Mouse (Mus musculus): ENCODE results near the gene Catip.

Catip gene

DNA sequence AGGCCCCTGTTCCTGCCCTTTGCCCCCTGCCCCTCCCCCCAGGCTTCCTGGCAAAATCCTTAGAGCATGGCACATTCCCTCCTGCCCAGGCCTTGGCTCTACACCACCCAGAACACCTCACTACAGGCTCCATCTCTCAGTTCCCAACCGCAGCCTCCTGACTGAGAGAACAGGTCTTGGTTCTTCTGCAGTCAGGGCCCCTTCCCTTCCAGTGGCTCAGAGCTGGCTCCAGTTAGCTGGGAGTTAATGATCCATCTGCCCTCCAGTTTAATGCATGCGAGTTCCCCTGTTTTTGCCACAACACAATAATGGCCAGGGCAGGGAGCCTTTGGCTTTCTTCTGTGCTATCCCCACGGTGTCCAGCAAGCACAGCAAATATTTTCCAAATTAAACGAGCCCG, 18.7 kb upstream of the Catip start:
- peak; percentile 36 for DNase-seq (ENCODE audit: low spot score)

DNA sequence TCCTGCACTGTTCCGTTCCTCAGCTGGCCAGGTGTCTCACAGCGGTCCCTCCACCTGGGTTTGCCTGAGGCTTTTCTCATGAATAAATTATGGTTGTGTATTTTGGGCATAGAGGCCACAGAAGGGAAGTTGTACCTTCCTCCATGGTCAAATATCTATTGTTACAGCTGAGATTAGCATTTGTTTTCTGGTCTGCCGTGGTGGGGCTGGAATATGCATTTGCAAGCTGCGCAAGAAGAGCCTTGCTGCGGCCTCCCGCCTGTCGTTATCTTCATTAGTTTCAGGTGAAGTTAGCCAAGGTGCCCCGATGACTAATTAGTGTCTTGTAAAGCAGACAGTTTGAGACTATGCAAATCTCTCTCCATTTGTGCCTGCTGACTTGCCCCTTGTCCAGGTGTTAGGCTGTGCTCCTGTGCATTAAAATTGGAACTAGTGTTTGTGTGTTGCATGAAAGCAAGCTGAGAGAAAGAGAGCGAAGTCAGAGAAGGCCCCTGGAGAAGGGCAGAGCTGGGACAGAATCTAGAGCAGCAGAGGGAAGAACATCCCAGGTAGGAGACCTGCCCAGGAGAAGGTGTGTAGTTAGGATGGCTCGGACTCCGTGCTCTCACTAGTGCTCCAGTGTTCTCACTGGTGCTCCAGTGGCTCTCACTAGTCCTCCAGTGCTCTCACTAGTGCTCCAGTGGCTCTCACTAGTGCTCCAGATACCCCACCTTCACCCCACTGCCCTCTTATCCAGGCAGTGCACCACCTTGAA, 17.6 kb upstream of the Catip start:
- DNase-seq (ENCODE audit: low spot score), result no peak

DNA sequence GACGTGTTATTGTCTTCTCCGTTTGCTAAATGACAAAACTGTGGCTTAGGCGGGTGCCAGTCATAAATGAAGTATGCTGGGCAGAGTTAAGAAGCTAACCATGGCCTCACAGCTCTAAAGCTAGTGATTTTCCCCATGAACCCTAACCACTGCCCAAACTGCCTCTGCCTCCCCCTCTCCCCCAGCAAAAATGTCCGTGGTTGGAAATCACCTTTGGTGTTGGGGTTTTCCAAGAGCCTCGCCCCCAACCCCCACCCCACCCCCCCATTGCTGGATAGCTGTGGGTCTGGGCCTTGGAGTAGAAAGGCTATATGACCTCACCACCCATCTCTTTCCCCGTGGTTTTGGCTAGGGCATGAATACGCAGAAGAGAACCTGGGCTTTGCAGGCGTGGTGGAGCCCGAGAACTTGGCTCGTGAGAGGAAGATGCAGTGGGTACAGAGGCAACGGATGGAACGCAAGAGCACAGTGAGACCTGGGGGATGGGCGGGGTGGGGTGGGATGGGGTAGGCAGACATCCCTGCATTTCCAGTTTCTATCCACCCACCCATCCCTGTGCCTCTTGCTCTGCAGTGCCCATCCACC, 10.6 kb upstream of the Catip start:
- no peak for DNase-seq (ENCODE audit: low spot score)

DNA sequence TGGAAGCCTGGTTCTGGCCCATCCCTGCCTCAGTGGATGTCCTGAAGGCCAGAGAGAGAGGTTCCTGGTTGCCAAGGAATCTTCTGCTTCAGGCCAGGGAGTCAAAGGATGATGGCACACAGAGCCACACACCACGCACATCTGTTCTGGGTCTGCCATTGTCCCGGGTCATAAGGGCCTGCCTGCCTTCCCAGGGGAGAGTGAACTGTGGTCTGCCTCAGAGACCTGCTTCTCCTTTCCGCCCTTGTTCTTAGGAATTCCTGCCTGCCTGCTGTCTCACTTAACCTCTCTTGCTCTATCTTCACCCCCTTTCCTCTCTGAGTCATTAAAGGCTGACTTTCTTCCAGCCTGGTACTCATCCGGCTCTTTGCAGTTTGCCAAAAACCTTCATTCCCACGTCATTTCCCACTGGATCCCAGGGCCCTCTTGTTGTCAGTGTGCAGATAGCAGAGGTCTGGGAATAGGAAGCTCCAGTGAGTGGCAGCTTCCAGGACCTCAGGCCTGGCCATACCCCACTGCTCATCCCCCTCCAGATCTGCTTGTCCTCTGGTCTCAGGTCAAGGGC, 9.3 kb upstream of the Catip start:
- DNase-seq (ENCODE audit: low spot score), result no peak

DNA sequence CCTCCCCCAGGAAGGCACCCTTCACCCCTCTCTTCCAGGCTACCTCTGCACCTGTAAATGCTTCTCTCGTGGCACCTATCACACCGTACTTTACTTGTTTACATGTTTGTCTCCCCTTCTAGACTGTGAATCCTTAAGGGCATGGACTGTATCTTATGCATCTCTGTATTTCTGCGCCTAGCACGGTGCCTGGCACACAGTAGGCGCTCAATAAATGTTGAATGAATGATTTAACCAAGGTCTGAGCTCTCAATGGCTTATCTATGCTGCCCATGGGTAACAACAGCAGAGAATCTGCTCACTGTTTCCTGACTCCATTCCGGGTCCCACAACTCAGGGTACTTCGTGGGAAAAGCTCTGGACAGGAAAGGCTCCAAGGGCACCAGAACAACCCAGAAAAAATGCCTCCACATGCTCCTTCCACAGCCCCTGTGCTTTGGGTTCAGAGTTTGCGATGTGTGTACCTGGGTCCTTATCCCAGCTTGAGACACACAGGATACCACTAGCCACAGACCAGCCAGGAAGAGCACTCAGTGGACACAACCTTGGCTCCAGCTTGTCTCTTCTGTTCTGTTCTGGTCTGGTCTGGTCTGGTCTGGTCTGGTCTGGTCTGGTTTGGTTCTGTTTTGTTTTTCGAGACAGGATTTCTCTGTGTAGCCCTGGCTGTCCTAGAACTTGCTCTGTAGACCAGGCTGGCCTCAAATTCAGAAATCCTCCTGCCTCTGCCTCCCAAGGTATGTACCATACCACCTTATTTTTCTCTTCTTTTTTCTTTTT, 8.3 kb upstream of the Catip start:
- DNase-seq (ENCODE audit: low spot score), result no peak

DNA sequence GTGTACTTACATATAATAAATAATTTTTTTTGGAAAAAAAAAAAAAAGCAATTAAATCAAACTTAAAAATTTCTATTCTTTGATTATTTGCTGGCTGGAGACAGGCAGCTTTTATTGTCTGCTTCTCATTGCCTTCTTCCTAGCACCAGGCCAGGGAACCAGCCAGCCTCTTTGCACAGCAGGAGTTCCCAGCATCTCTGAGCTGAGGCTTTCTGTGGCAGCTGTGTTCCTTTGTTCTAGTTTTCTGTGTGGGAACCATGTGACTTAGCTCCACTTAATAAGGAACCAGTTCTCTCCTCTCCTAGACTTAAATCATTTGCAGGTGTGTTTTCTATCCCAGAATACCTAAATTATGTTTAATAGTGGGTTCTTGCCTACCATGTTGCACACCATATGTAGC, 4.4 kb upstream of the Catip start:
- DNase-seq (ENCODE audit: low spot score), result no peak

DNA sequence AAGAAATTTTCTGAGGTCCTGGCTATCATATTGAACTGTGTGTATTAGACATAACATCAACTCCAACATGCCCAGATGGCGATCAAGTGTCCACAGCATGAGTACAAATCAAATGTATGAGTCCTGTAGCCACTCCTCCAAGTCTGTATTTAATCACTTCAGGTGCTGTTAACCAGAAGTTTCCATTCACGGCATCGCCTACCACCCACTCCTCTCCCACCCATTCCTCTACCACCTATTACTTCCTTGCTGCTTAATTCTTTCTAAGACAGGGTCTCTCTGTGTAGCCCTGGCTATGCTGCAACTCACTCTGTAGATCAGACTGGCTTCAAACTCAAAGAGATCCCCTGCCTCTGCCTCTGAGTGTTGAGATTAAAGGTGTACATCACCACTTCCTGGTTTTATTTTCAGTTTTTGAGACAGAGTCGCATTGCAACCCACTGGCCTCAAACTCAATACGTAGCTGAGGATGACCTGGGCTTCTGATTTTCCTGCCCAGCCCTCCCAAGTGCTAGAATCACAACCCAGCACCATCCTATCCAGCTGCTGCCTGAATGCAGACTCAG, 1.9 kb upstream of the Catip start:
- DNase-seq (ENCODE audit: low spot score), result no peak

DNA sequence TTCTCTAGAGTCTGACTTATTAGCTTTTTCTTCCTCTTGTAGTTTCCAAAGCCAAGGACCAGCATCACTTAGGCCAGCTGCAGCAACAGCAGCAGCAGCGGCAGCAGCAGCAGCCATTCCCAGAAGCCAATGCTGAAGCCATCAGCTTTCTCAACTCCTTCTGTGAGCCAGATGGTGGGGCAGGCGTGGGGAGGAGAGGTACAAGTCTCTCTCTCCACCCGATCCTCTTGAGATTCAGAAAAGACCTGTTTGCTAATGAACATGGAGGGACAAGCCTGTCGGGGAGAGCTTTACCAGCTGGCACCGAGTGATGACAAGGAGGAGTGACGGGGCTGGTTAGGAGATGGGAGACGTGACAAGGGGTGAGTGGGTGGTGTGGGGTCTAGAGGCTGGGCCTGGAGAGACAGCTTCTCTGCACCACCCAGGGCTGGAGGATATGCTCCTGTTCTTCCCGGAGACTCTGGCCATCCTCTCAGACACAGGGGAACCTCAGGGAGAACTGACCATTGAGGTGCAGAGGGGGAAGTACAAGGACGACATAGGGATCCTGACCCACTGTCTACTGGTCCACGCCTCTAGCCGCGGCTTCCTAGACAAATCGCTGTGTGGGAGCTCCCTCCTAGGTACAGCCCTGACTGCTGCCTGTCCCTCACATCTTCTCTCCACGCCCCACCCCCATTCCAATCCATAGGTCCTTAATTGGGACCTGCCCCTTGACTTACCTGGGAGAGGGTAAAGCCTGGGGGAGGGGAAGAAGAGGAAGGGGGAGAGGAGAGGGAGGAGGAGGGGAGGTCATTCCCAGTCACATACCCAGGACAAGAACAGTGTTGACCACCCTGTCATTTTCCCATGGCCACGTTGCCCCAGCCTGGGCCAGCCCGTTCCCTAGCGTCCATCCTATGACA, 669 bp downstream of the Catip start:
- DNase-seq (ENCODE audit: low spot score), result no peak

DNA sequence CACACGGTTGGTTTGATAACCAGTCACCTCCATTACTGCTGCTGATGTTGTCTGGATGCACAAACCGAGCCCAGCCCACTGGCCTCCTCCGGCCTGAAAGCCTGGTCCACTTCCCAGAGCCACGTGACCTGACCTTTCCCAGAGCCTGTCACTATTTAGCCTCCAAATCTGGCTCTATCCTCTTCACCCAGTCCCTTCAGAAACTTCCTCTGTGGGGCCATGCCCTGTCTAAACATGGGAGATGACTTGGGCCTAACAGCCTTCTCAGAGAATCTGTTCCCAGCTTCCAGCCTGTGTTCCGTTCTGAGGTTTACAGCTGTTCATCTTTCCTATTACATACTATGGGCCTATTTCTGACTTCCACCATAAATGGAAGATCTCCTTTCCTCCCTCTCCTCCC, 1.5 kb downstream of the Catip start:
- DNase-seq (ENCODE audit: low spot score), result no peak

DNA sequence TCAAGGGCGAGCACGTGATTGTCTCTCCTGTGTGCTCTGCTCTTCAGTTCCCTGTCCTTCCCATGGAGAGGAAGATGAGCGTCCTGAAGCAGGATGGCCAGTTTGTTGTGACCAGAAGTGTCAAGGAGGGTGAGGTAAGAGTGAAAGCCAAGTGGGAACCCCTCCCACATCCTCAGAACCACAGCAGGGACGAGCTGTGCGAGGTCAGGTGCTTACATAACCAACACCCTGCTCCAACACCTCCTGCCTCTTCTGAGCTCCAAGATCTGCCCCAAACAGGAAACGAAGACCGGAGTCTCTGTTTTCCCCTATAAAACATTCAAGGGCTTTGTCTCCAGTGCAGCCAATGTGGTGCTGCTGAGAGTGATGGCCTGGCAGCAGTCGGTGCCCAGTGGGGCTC, 2.4 kb downstream of the Catip start:
- no peak for DNase-seq (ENCODE audit: low spot score)

DNA sequence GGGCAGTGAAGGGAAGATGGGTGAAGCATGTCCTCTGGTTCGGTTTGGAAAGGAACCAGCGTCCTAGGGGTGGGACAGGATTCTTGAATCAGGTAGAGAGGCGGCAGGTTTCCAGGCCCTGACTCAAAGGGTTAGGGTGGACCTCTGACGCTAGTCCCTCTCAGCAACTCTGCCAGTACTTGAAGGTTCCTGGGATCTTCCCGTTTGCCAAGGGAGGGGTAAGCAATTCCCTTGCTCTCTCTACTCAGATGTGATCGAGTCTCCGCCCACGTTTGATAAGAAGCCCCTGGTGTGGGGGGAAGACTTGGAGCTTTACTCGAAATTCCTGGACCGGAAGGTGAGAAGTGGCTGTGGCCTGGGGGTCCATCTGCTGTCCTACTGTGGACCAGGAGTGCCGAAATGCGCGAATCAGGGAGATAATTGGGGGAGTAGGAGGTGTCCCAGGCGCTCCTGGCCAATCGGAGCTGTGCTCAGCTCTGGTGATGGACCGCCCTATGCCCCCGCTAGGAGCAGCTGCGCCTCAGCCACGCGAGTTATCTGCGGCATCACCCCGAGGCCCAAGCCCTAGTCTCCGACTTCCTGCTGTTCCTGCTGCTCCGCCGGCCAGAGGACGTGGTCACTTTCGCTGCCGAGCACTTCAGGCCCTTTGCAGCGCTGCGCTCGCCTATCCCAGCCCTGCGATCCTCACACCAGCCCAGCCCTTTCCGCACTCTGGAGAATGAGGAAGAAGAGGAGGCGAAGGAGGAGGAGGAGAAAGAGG, 6.2 kb downstream of the Catip start:
- DNase-seq (ENCODE audit: low spot score), result peak; percentile 57

DNA sequence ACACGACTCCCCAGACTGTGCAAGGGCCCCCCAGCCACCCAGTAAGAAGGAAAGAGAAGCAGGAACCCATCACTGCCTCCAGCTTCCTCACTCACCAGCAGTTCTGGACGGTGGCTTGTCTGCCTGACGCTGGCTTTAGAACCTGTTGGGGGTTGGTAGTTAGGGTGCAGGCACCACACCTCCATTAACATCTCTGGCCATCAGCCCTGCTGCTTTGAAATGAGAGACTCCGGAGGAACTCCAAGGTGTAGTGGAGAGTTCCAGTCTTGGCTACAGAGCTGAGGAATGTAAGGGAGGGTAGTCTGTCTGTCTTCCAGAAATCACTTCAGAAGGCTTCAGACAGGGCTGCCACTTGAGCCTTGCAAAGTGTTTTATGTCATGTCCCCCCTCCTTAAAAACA, 8.1 kb downstream of the Catip start:
- DNase-seq (ENCODE audit: low spot score), result no peak

DNA sequence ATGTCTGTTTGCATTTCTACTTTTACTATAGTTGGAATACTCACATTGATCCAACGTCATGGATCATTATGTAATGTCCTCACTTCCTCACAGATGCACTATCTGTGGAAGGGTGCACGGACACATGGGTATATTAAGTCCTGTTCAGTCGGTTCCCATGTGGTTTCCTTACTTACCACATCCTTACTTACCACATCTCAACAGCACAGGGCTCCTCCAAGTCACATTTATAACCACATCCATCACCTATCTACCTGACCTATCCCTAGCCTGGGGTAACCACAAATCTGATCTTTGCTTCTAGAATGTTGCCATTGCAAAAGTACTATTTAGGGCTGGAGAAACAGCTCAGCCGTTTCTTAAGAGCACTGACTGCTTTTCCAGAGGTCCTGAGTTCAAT, 11.5 kb downstream of the Catip start:
- DNase-seq (ENCODE audit: low spot score), result no peak

DNA sequence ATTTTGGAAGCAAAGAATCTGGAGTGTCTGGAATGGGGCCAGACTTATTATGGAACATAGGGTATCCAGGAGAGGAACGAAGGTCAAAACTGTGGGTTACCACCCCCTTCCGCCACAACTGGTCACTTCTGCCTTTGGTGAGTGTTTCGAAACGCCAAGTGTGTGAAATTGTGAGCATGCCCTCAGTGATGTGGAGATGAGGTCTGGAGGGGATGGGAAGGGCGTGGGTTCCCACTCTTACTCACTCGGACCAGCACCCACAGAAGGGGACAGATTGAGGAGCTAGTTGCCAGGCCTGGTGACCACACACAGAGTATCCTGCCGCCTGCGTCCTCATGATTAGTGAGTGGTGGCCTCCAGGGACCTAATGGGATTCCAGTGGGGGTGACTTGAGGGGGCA, 13.1 kb downstream of the Catip start, which contains the start of gene Slc11a1:
TSS of gene Slc11a1 (plus strand) at position 216 of the 400 bp plus-strand sequence.
- DNase-seq (ENCODE audit: low spot score), result no peak

DNA sequence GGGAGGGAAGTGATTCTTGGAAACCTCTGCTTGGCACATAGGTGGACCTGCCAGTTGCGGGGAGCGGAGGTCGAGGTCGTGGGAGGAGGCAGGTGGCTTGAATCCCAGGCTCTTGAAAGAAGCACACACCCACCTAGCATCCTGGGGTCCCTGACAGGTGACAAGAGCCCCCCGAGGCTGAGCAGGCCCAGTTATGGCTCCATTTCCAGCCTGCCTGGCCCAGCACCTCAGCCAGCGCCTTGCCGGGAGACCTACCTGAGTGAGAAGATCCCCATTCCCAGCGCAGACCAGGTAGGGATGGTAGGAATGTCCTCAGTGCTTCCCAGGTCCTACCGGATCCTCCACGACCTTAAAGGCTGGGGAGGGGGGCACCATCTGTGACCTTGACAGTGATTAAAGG, 13.7 kb downstream of the Catip start:
- no peak for DNase-seq (ENCODE audit: low spot score)

DNA sequence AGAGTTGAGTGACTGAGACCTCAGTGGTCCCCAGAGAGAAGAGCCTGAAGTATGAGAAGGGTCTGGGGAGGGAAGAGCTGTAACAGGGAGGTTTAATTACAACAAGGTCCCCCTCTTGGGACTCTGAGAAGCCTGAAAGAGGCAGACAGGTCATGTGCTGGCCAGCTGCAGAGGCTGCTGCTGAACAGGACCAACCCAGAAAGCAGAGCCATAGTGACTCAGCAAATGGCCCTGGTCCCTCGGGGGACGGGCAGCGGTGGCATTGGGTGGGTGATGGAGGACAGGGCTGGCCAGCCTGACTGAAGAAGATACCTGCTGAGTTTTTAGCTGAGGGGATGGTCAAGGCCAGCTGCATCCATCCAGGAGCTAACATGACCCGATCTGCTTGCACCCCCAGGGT, 14.5 kb downstream of the Catip start:
- no peak for DNase-seq (ENCODE audit: low spot score)

DNA sequence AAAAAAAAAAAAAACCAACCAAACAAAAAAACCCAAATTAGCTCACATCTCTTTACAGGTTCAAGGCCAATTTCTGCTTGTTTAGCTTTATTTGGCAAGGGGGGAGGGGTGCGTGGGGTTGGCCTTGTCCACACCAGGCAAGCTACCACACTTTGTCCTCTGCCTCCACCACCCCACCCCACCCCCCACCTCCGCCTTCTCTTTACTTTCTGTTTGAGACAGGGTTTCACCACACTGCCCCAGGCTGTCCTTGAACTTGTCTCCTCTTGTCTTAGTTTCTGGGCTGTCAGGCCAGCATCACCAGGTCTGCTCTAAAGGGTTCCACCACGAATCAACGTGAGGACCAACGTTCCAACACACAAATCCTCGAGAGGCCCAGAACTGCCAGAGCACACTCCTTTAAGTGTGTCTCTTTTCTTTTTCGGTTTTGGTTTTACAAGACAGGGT, 17.2 kb downstream of the Catip start:
- no peak for DNase-seq (ENCODE audit: low spot score)

DNA sequence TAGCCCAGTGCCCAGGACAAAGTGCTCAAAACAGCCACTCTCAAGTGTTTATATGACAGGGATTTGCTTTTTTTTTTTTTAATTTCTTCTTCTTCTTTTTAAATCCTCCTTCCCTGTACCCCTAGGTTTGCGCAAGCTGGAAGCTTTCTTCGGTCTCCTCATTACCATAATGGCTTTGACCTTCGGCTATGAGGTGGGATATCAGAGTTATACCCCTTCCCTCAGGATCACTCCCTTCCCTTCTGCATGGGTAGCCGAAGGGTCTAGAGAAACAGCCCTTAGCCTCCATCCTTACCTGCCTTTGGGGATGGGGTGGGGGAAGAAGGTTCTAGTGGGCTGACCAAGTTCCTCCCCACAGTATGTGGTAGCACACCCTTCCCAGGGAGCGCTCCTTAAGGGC, 18.6 kb downstream of the Catip start:
- DNase-seq (ENCODE audit: low spot score), result no peak

DNA sequence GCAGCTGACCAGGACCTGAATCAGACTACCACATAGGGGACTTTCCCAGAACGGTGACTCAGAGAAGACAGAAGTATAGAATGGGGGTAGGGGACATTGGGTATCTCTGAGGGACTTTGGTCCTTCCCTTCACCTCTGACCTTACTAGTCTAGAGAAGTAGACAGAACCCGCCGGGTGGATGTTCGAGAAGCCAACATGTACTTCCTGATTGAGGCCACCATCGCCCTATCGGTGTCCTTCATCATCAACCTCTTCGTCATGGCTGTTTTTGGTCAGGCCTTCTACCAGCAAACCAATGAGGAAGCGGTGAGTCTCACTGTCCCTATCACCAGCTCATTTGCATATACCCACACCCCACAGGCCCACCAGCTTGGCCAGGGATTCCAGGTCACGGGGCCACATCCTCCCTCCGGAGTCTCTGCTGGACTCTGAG, 19.7 kb downstream of the Catip start:
- no peak for DNase-seq (ENCODE audit: low spot score)

DNA sequence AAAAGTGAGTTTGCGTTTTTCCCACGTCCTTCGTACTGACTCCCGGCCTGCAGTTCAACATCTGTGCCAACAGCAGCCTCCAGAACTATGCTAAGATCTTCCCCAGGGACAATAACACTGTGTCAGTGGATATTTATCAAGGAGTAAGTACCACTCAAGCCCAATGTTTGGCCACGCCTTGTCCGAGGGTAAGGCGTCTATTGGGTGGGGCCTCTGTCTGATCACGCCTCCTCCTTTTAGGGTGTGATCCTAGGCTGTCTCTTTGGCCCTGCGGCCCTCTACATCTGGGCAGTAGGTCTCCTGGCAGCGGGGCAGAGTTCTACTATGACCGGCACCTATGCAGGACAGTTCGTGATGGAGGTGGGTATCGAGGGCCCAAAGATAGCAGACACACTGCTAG, 21.5 kb downstream of the Catip start:
- no peak for DNase-seq (ENCODE audit: low spot score)

DNA sequence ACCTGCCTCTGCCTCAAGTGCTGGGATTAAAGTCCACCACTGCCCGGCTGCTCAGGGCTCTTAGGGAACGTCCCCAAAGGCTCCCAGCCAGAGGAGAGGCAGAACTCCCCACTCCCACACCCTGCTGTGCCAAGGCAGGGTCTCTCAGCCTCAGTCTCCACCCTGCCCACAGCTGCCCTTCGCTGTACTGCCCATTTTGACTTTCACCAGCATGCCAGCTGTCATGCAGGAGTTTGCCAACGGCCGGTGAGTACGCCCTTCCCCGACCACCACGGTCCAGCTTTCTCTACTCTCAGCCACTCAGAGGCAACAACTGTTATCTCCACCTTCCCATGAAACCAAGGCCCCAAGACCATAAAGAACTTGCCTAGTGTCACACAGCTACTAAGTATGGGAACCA, 22.6 kb downstream of the Catip start:
- no peak for DNase-seq (ENCODE audit: low spot score)
